Mouse (Mus musculus): ENCODE results near the gene Mrpl34. TPM values are rescaled to one million over a fixed set of nuclear protein-coding genes. Genes with fewer than 3 reads are reported as not detected.

Mrpl34 gene
- polyA plus RNA-seq, 1 experiment from 2014 or later = 218 TPM

DNA sequence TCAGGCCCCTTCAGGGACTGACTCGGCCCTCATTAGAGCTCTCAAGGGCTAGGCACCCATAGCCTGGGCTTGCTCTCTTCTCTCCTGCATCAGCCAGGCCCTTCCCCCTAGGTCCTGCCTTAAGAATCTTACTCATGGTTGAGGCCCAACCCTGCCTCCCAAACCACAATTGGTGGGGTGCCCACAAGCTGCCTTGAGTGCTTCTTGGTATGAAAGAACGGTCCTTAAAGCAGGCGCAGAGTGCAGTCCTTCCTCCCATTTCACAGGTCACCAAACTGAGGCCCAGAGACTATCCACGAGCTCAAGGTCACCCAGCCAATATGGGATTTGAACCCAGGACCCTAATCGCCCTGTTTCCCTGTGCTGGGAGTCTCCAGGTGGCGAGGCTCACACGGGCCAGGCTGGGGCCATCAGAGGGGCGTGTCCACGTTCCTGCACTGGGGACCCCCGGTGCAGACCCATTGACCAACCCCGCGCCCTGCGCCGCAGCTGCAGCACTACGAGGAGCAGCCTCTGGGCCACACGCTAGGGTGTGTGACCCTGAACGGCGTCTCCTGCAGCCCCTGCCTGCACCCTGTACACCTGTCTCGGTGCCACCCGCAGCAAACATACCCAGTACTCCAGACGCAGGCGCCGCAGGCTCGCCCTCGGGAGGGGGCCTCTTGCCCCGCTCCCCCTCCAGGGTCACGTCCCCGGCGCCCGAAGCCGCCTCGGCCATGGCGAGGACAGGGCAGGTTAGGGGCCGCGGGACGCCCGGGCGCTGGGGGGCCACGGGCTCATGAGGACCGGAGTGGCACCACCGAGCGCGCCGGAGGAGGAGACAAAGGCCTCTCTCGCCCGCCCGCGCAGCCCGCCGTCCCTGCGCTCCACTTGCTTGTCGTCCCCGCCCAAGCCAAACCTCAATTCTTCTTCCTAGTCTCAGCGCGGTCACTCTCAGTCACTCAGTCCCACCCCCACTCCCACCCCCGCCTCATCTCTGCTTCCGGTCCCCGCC, 20.7 kb downstream of the Mrpl34 start, which contains the start of gene Ano8:
TSS of gene Ano8 (minus strand) at position 822 of the 994 bp plus-strand sequence.
- Histone ChIP-seq H3K4me3 (peak within 1 kb of the TSS; percentile 90), H3K9me3 (no peaks in the 10 kb centered on the region), H3K27ac (peak within 1 kb of the TSS; percentile 99), H3K36me3 (replicated peaks) (peaks cover 51% of the 10 kb centered on the region), H3K4me1 (peaks cover 58% of the 10 kb centered on the region), H3K27me3 (ENCODE audit: poor library complexity, severe bottlenecking) (peaks cover 26% of the 10 kb centered on the region)
- 6% methylated on average over 57 of the region's 58 CpGs for WGBS
- DNase-seq (ENCODE audit: extremely low spot score, low spot score) = peak; percentile 85

- Histone ChIP-seq H3K27ac (peak overlapping the region; percentile 99), H3K27me3 (ENCODE audit: poor library complexity, severe bottlenecking) (peaks cover 19% of the 10 kb centered on the region), H3K36me3 (replicated peaks) (peaks cover 51% of the 10 kb centered on the region), H3K4me1 (peaks cover 51% of the 10 kb centered on the region), H3K9me3 (no peaks in the 10 kb centered on the region), H3K4me3 (peak overlapping the region; percentile 90)
- DNase-seq (ENCODE audit: extremely low spot score, low spot score) = no peak
- 24% methylated on average over 7 of the region's 7 CpGs for WGBS
Measured at GRCm38 (mm10) chr8:71486136-71486529, 21.4 kb downstream of the Mrpl34 start.

- Histone ChIP-seq H3K4me1 (peaks cover 47% of the 10 kb centered on the region), H3K27ac (peak within 1 kb of the TSS; percentile 95), H3K4me3 (peak within 1 kb of the TSS; percentile 75), H3K36me3 (replicated peaks) (peaks cover 51% of the 10 kb centered on the region), H3K27me3 (ENCODE audit: poor library complexity, severe bottlenecking) (peaks cover 2% of the 10 kb centered on the region; the same call in 1 of the 2 replicates), H3K9me3 (no peaks in the 10 kb centered on the region)
- WGBS = under 1% methylated on average over 33 of the region's 33 CpGs
- peak; percentile 75 for DNase-seq (ENCODE audit: extremely low spot score, low spot score)
Measured at GRCm38 (mm10) chr8:71487691-71488445, 23.1 kb downstream of the Mrpl34 start, which contains the start of gene Gtpbp3. Gtpbp3 (plus strand) TSS chr8:71488103.

GRCm38 (mm10) chr8:71488454-71488853, 23.7 kb downstream of the Mrpl34 start:
- H3K9me3 ChIP-seq = no peaks in the 10 kb centered on the region
- DNase-seq (ENCODE audit: extremely low spot score, low spot score) = peak; percentile 89
- peak overlapping the region; percentile 75 for H3K4me3 ChIP-seq
- peaks cover 51% of the 10 kb centered on the region for H3K36me3 ChIP-seq (replicated peaks)
- under 1% methylated on average over 22 of the region's 22 CpGs for WGBS
- H3K27ac ChIP-seq = peak overlapping the region; percentile 95
- no peaks in the 10 kb centered on the region for H3K27me3 ChIP-seq (ENCODE audit: poor library complexity, severe bottlenecking)
- H3K4me1 ChIP-seq = peaks cover 47% of the 10 kb centered on the region

GRCm38 (mm10) chr8:71495039-71495438, 30.3 kb downstream of the Mrpl34 start:
- peak overlapping the region; percentile 40; the same call in 1 of the 2 replicates for H3K27ac ChIP-seq
- H3K4me1 ChIP-seq = peaks cover 49% of the 10 kb centered on the region

GRCm38 (mm10) chr8:71495811-71496210, 31.1 kb downstream of the Mrpl34 start:
- DNase-seq (ENCODE audit: extremely low spot score, low spot score) = no peak
- Histone ChIP-seq H3K9me3 (no peaks in the 10 kb centered on the region), H3K27ac (peak overlapping the region; percentile 26; the same call in 1 of the 2 replicates), H3K4me1 (peaks cover 46% of the 10 kb centered on the region), H3K27me3 (ENCODE audit: poor library complexity, severe bottlenecking) (no peaks in the 10 kb centered on the region), H3K36me3 (replicated peaks) (peaks cover 51% of the 10 kb centered on the region), H3K4me3 (no peak overlapping the region)
- WGBS = 92% methylated on average over 5 of the region's 5 CpGs

More at GRCm38 (mm10) chr8:71495039-71495438, 30.3 kb downstream of the Mrpl34 start:
- H3K9me3 ChIP-seq = no peaks in the 10 kb centered on the region
- H3K27me3 ChIP-seq (ENCODE audit: poor library complexity, severe bottlenecking) = no peaks in the 10 kb centered on the region
- peaks cover 58% of the 10 kb centered on the region for H3K36me3 ChIP-seq (replicated peaks)
- DNase-seq (ENCODE audit: extremely low spot score, low spot score) = peak; percentile 76
- WGBS = 35% methylated on average over 16 of the region's 16 CpGs
- H3K4me3 ChIP-seq = peak overlapping the region; percentile 18; the same call in 1 of the 2 replicates

DNA sequence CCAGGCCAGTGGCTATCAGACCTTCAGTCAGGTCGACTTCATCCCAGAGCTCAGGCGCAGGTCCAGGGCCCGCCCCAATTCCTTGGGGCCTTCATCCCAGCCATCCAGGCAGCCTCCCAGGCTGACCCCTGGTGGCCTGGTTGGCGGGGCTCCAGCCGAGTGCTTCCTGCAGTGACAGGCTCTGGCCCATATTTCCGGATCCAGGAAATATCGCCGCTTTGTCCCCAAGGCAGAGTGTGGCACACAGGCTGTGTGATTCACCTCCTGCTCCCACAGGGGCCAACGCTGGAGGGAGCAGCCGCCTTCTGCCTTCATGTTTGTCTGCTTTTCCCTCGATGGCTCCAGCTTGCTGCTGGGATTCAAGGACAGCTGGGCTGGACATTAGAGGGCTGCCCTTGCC, 31.7 kb downstream of the Mrpl34 start:
- Histone ChIP-seq H3K4me1 (peaks cover 46% of the 10 kb centered on the region), H3K4me3 (no peak overlapping the region), H3K27me3 (ENCODE audit: poor library complexity, severe bottlenecking) (no peaks in the 10 kb centered on the region), H3K27ac (peak overlapping the region; percentile 26; the same call in 1 of the 2 replicates), H3K36me3 (replicated peaks) (peaks cover 44% of the 10 kb centered on the region), H3K9me3 (no peaks in the 10 kb centered on the region)
- WGBS = 56% methylated on average over 11 of the region's 11 CpGs
- no peak for DNase-seq (ENCODE audit: extremely low spot score, low spot score)

- H3K27me3 ChIP-seq (ENCODE audit: poor library complexity, severe bottlenecking) = no peaks in the 10 kb centered on the region
- 0 out of 2 replicates have a peak overlapping the region, but pooled peaks have one; percentile 26 for H3K27ac ChIP-seq
- peaks cover 46% of the 10 kb centered on the region for H3K4me1 ChIP-seq
- H3K9me3 ChIP-seq = no peaks in the 10 kb centered on the region
- 84% methylated on average over 1 of the region's 1 CpGs for whole genome bisulfite sequencing
- no peak overlapping the region for H3K4me3 ChIP-seq
- peaks cover 37% of the 10 kb centered on the region for H3K36me3 ChIP-seq (replicated peaks)
- DNase-seq (ENCODE audit: extremely low spot score, low spot score) = no peak
Measured at GRCm38 (mm10) chr8:71497077-71497645, 32.4 kb downstream of the Mrpl34 start.

GRCm38 (mm10) chr8:71497881-71498501, 33.2 kb downstream of the Mrpl34 start:
- H3K27ac ChIP-seq = peak overlapping the region; percentile 72
- 26% methylated on average over 15 of the region's 15 CpGs for WGBS
- H3K9me3 ChIP-seq = no peaks in the 10 kb centered on the region
- no peaks in the 10 kb centered on the region for H3K27me3 ChIP-seq (ENCODE audit: poor library complexity, severe bottlenecking)
- peak overlapping the region; percentile 14 for H3K4me3 ChIP-seq
- H3K36me3 ChIP-seq (replicated peaks) = peaks cover 29% of the 10 kb centered on the region
- no peak for DNase-seq (ENCODE audit: extremely low spot score, low spot score)
- peaks cover 48% of the 10 kb centered on the region for H3K4me1 ChIP-seq

DNA sequence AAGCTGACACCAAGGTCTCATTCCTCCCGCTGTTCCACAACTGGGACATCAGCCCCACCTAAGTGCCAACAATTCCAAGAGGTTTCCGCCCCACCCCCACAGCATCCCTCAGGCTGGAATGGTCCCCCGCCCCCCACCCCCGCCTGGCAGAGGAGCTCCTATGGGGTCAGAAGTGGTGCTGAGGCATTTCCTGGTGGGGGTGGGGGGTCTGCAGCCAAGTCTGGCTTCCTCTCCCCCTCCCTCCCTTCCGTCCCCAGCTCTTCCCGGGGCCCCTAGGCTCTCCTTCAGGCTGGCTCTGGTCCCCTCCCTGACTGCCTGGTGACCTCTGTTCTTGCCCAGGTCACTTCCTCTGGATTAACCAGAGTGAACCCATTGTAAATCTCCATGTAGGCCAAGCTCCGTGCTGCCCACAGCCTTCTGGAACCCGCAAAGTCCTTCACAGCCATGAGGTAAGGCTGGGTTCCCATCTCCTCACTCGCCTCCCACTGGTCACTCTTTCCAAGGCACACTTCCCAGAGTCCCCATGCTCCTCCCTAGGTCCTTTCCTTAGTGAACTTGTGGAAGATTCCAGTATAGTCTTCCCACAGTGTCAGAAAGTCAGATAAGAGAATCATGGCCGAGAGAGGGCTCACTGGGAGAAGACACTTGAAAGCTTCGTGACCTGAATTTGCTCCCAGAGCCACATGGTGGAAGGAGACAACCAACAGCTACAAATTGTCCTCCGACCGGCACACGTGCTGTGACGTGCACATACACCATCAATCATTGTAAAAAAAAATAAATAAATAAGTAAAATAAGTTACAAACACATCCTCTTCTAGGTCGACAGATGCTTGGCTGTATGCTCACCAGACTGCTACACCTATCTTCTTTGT, 34.3 kb downstream of the Mrpl34 start:
- Histone ChIP-seq H3K36me3 (replicated peaks) (peaks cover 20% of the 10 kb centered on the region), H3K9me3 (no peaks in the 10 kb centered on the region), H3K27ac (peak overlapping the region; percentile 72), H3K4me1 (peaks cover 49% of the 10 kb centered on the region), H3K27me3 (ENCODE audit: poor library complexity, severe bottlenecking) (no peaks in the 10 kb centered on the region), H3K4me3 (peak overlapping the region; percentile 8; the same call in 1 of the 2 replicates)
- WGBS = 43% methylated on average over 16 of the region's 16 CpGs
- no peak for DNase-seq (ENCODE audit: extremely low spot score, low spot score)

DNA sequence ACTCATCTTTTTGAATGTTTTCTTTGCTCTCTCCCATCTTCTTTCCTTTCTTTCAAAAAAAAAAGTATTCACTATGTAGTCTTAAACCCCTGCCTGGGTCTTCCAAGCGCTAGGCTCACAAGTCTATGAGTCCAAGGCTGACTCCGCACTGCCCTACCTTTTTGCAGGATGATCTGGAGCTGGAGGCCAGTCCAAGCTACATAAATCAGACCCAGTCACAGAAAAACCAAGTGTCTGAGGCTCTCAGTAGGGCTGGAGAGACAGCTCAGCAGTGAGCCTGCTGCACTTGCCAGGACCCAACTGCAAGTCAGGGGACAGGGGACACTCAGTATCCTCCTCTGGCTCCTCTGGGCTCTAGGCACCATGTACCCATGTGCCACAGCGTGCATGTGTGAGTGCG, 39.6 kb downstream of the Mrpl34 start:
- H3K4me1 ChIP-seq = peaks cover 27% of the 10 kb centered on the region
- H3K9me3 ChIP-seq = no peaks in the 10 kb centered on the region
- no peak overlapping the region for H3K27ac ChIP-seq
- peaks cover 50% of the 10 kb centered on the region for H3K27me3 ChIP-seq (ENCODE audit: poor library complexity, severe bottlenecking)
- 0 out of 2 replicates have a peak, but pooled peaks cover 2% of the 10 kb centered on the region for H3K36me3 ChIP-seq (replicated peaks)
- 99% methylated on average over 4 of the region's 4 CpGs for WGBS
- no peak for DNase-seq (ENCODE audit: extremely low spot score, low spot score)
- no peak overlapping the region for H3K4me3 ChIP-seq

Data from forebrain, embryonic 10.5 days (tissue).